22 mouse cellular contexts compared by ENCODE assay signal in the genomic region with DNA sequence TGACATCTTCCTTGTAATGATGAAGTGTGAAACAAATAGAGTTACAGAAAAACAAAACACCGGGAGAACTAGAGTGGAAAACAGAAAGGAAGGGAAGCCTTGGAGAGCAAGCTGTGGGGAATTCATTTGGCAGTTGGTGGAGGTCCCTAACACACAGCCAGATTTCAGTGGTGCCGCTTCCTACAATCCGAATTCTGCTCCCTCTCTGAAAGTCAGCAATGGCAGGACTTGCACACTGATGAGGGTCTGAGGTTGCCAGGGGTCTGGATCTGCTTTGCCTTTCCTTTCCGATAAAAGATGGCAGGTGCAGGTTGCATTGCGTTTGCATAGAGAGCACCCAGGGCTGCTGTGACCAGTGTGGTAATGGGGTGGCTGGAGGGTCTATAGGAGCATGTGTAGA. TPM values are rescaled to one million over a fixed set of nuclear protein-coding genes. Genes with fewer than 3 reads are reported as not detected.
A peak's percentile ranks its signal among the peaks of the same experiment; 100 is the strongest.
DNase-seq lines count a peak whose midpoint lies in the region; ATAC-seq and TF ChIP-seq lines count a peak whose summit lies in the region.
"Had no signal": no experiment of that assay in that cellular context is flagged by ENCODE, and none has a peak within 500 bp of the region (broad histone marks: within the 10 kb centered on the region; RNA-seq: fewer than 3 reads in every experiment).

No protein-coding gene starts in this region.

- H3K4me2 ChIP-seq in forebrain, embryonic 15.5 days (replicated peaks): peak overlapping the region; percentile 3; the same call in 1 of the 2 replicates
- no peak overlapping the region for H3K4me2 ChIP-seq in forebrain, embryonic 11.5 days (ENCODE audit: low read depth, low read length, severe bottlenecking)
- peak overlapping the region; percentile 33 for H3K4me2 ChIP-seq in forebrain, postnatal 0 days (ENCODE audit: low read depth)
- H3K4me2 ChIP-seq: heart, embryonic 12.5 days; liver, embryonic 11.5 days had no signal

- peak overlapping the region; percentile 32 for H3K27ac ChIP-seq in forebrain, embryonic 15.5 days (replicated peaks)
- no peak overlapping the region for H3K27ac ChIP-seq in forebrain, embryonic 11.5 days (ENCODE audit: low read depth, low read length)
- peak overlapping the region; percentile 82 for H3K27ac ChIP-seq in layer of hippocampus, adult 2 months
- H3K27ac ChIP-seq in cortical plate, adult 2 months (ENCODE audit: insufficient read depth, low read length): peak overlapping the region; percentile 72
- H3K27ac ChIP-seq in forebrain, postnatal 0 days (ENCODE audit: low read depth, low read length): no peak overlapping the region; the same call in 1 of the 2 replicates

- 51% methylated on average over 5 of the region's 5 CpGs for WGBS in forebrain, embryonic 15.5 days
- WGBS in forebrain, embryonic 11.5 days: 80% methylated on average over 5 of the region's 5 CpGs
- WGBS in forebrain, postnatal 0 days: 42% methylated on average over 5 of the region's 5 CpGs

- no peaks in the 10 kb centered on the region for H3K9me3 ChIP-seq in forebrain, embryonic 15.5 days
- no peaks in the 10 kb centered on the region for H3K9me3 ChIP-seq in forebrain, embryonic 11.5 days (ENCODE audit: control insufficient read depth, low read length)
- no peaks in the 10 kb centered on the region for H3K9me3 ChIP-seq in forebrain, postnatal 0 days (ENCODE audit: low read length)
- H3K9me3 ChIP-seq: heart, embryonic 12.5 days had no signal

- no peak for TF ChIP-seq POLR2A in cortical plate, adult 2 months (IDR thresholded peaks at IDR 0.05; ENCODE audit: extremely low read depth, insufficient read depth, low read length)

- DNase-seq in forebrain, embryonic 11.5 days (ENCODE audit: low spot score): no peak
- DNase-seq in layer of hippocampus, adult 2 months (ENCODE audit: low spot score in 2 of 2): no peak
- DNase-seq in layer of hippocampus, adult 11-12 months (ENCODE audit: low spot score): no peak
- no peak for DNase-seq in forebrain, postnatal 0 days
- no peak for DNase-seq in gastrocnemius, adult 18-20 months (ENCODE audit: low spot score)
- DNase-seq: adrenal gland, adult 8-10 months; kidney, adult 9 months; kidney, postnatal 25 days; layer of hippocampus, adult 9-11 months; lung, adult 18-20 months; lung, postnatal 36 days; right cerebral cortex, postnatal 25 days; thymus, postnatal 36 days had no signal

- H3K4me1 ChIP-seq in forebrain, embryonic 15.5 days: peaks cover 46% of the 10 kb centered on the region
- 0 out of 2 replicates have a peak, but pooled peaks cover 2% of the 10 kb centered on the region for H3K4me1 ChIP-seq in forebrain, embryonic 11.5 days (replicated peaks; ENCODE audit: control insufficient read depth, insufficient read depth, low read length)
- H3K4me1 ChIP-seq in cortical plate, adult 2 months (ENCODE audit: control insufficient read depth, insufficient read depth, low read length): peaks cover 2% of the 10 kb centered on the region; the same call in 1 of the 2 replicates
- H3K4me1 ChIP-seq in forebrain, postnatal 0 days (ENCODE audit: insufficient read depth): no peaks in the 10 kb centered on the region

- H3K27me3 ChIP-seq in forebrain, embryonic 15.5 days: no peaks in the 10 kb centered on the region
- no peaks in the 10 kb centered on the region for H3K27me3 ChIP-seq in forebrain, embryonic 11.5 days (ENCODE audit: control insufficient read depth, insufficient read depth, low read length)
- H3K27me3 ChIP-seq in forebrain, postnatal 0 days (ENCODE audit: insufficient read depth, low read length): no peaks in the 10 kb centered on the region
- H3K27me3 ChIP-seq: heart, embryonic 12.5 days had no signal

- H3K4me3 ChIP-seq in forebrain, embryonic 15.5 days: no peak overlapping the region
- no peak overlapping the region for H3K4me3 ChIP-seq in forebrain, embryonic 11.5 days (ENCODE audit: low read depth, low read length)
- peak overlapping the region; percentile 51 for H3K4me3 ChIP-seq in layer of hippocampus, adult 2 months
- peak overlapping the region; percentile 17; the same call in 1 of the 2 replicates for H3K4me3 ChIP-seq in cortical plate, adult 2 months (ENCODE audit: insufficient read depth, low read length)
- H3K4me3 ChIP-seq in forebrain, postnatal 0 days (ENCODE audit: low read depth, low read length): no peak overlapping the region
- H3K4me3 ChIP-seq: erythroblast, embryonic 14.5 days; heart, embryonic 12.5 days had no signal

- H3K36me3 ChIP-seq in forebrain, embryonic 15.5 days: 0 out of 2 replicates have a peak, but pooled peaks cover 3% of the 10 kb centered on the region
- no peaks in the 10 kb centered on the region; the same call in 1 of the 2 replicates for H3K36me3 ChIP-seq in forebrain, embryonic 11.5 days (ENCODE audit: control insufficient read depth, insufficient read depth, low read length)
- H3K36me3 ChIP-seq in forebrain, postnatal 0 days (ENCODE audit: insufficient read depth): no peaks in the 10 kb centered on the region

- ATAC-seq in forebrain, embryonic 15.5 days (replicated peaks): peak; percentile 54; the same call in 1 of the 2 replicates
- ATAC-seq in forebrain, embryonic 11.5 days (replicated peaks; ENCODE audit: low FRiP score): no peak
- peak; percentile 52 for ATAC-seq in forebrain, postnatal 0 days

- no peak overlapping the region for H3K9ac ChIP-seq in forebrain, embryonic 15.5 days (replicated peaks)
- no peak overlapping the region for H3K9ac ChIP-seq in forebrain, embryonic 11.5 days (ENCODE audit: low read length)
- 0 out of 2 replicates have a peak overlapping the region, but pooled peaks have one; percentile 19 for H3K9ac ChIP-seq in forebrain, postnatal 0 days
- H3K9ac ChIP-seq: heart, embryonic 12.5 days had no signal

- no peak for TF ChIP-seq CTCF in layer of hippocampus, adult 2 months (conservative IDR thresholded peaks at IDR 0.05)
- no peak for TF ChIP-seq CTCF in cortical plate, adult 2 months (IDR thresholded peaks at IDR 0.05; ENCODE audit: extremely low read depth, insufficient read depth, low read length)
- TF ChIP-seq CTCF in forebrain, postnatal 0 days (IDR thresholded peaks at IDR 0.05; ENCODE audit: low read depth): no peak

RNA-seq across cellular contexts. Expression of gene E130114P18Rik, which starts 18.1 kb away (rescaled TPM):
- 39.8 and 45.7 TPM in 2 replicates for polyA plus RNA-seq in forebrain, embryonic 15.5 days (2015; fragmentation: Nextera tagmentation; extraction: Ambion mirVana)
- 45.7 and 46.4 TPM in 2 replicates for polyA plus RNA-seq in forebrain, embryonic 11.5 days (2014; fragmentation: Nextera tagmentation; extraction: Ambion mirVana)
- 1 to 10 TPM; 7.1 to 7.9 TPM for total RNA-seq in layer of hippocampus, adult 2 months (2021)
- polyA plus RNA-seq in cortical plate, adult 2 months (2012; rRNA removed): 12.7 and 14.3 TPM in 2 replicates
- total RNA-seq in forebrain, postnatal 0 days (2014; rRNA removed): 12.9 and 15.2 TPM in 2 replicates
- 19.3 and 20.7 TPM in 2 replicates for polyA plus RNA-seq in forebrain, postnatal 0 days (2015; fragmentation: Nextera tagmentation; extraction: Ambion mirVana)
- total RNA-seq in gastrocnemius, adult 18-20 months (2021): under 1 TPM in 1 of 2 experiments, not detected in 1; 0.21 TPM
- total RNA-seq: heart, postnatal 25 days; megakaryocyte-erythroid progenitor cell, adult 5-6 weeks; monocyte, adult 5-6 weeks had no signal
- polyA plus RNA-seq: erythroblast, embryonic 14.5 days; spleen, adult 2 months had no signal

RNA-seq across cellular contexts. Expression of gene Nfia, which starts 23.4 kb away (rescaled TPM):
- 98.3 and 101 TPM in 2 replicates for polyA plus RNA-seq in forebrain, embryonic 15.5 days (2015; fragmentation: Nextera tagmentation; extraction: Ambion mirVana)
- polyA plus RNA-seq in forebrain, embryonic 11.5 days (2014; fragmentation: Nextera tagmentation; extraction: Ambion mirVana): 39.5 and 45.4 TPM in 2 replicates
- 100 to 1,000 TPM; 113 to 115 TPM for total RNA-seq in layer of hippocampus, adult 2 months (2021)
- polyA plus RNA-seq in cortical plate, adult 2 months (2012; rRNA removed): 21.5 and 24.1 TPM in 2 replicates
- 44.1 and 51.2 TPM in 2 replicates for total RNA-seq in forebrain, postnatal 0 days (2014; rRNA removed)
- 38.2 and 57.5 TPM in 2 replicates for polyA plus RNA-seq in forebrain, postnatal 0 days (2015; fragmentation: Nextera tagmentation; extraction: Ambion mirVana)
- 10 to 100 TPM; 56.3 to 56.9 TPM for total RNA-seq in gastrocnemius, adult 18-20 months (2021)

Comparison
In these comparisons a context has a peak if more than half of its experiments do, and no peak if none do; other contexts are left out.
1. H3K27ac ChIP-seq: peak in forebrain, embryonic 15.5 days (single experiment), layer of hippocampus, adult 2 months (single experiment) and cortical plate, adult 2 months (single experiment); none in forebrain, embryonic 11.5 days (single experiment) and forebrain, postnatal 0 days (single experiment).
2. H3K4me3 ChIP-seq: peak in layer of hippocampus, adult 2 months (single experiment) and cortical plate, adult 2 months (single experiment); none in forebrain, embryonic 15.5 days (single experiment), forebrain, embryonic 11.5 days (single experiment) and forebrain, postnatal 0 days (single experiment).